Comparison of ENCODE assay signal across 17 mouse cellular contexts in genomic region chr3:108068826-108069225, GRCm38 (mm10). TPM values are rescaled to one million over a fixed set of nuclear protein-coding genes. Genes with fewer than 3 reads are reported as not detected.
DNase-seq lines count a peak whose midpoint lies in the region; ATAC-seq and TF ChIP-seq lines count a peak whose summit lies in the region.
"Had no signal": no experiment of that assay in that cellular context is flagged by ENCODE, and none has a peak within 500 bp of the region (broad histone marks: within the 10 kb centered on the region; RNA-seq: fewer than 3 reads in every experiment).

No protein-coding gene starts in this region.

- no peak overlapping the region for H3K9ac ChIP-seq in kidney, postnatal 0 days (ENCODE audit: low read depth, low read length)
- H3K9ac ChIP-seq in liver, embryonic 15.5 days = no peak overlapping the region
- H3K9ac ChIP-seq: heart, embryonic 15.5 days had no signal

- H3K27me3 ChIP-seq in kidney, postnatal 0 days (ENCODE audit: insufficient read depth, low read length) = no peaks in the 10 kb centered on the region
- H3K27me3 ChIP-seq in liver, embryonic 15.5 days = no peaks in the 10 kb centered on the region
- H3K27me3 ChIP-seq: heart, embryonic 15.5 days had no signal

- DNase-seq in heart, adult 11 months = peak; percentile 80
- DNase-seq in heart, postnatal 10 days = no peak
- DNase-seq in kidney, postnatal 0 days (ENCODE audit: low spot score) = no peak
- no peak for DNase-seq in kidney, adult 11 months
- DNase-seq in frontal cortex, postnatal 14 days (ENCODE audit: low spot score in 2 of 2) = no peak
- no peak for DNase-seq in cerebellum, adult 18-20 months
- DNase-seq: adrenal gland, postnatal 25 days; cerebellum, adult 8-10 months; midbrain, embryonic 14.5 days; spleen, adult 18-20 months; thymus, postnatal 14 days had no signal

- no peak overlapping the region for H3K4me3 ChIP-seq in kidney, postnatal 0 days (replicated peaks; ENCODE audit: low read depth, low read length)
- H3K4me3 ChIP-seq in liver, embryonic 15.5 days (replicated peaks) = no peak overlapping the region

- intact Hi-C loops in heart, postnatal 10 days (cut with DNase I) = loop anchor here (5.0 kb wide), 1 partner anchor 372 kb away; the partner anchor contains the start of gene Ahcyl1

- no peaks in the 10 kb centered on the region for H3K9me3 ChIP-seq in kidney, postnatal 0 days (replicated peaks; ENCODE audit: low read length)
- no peaks in the 10 kb centered on the region for H3K9me3 ChIP-seq in liver, embryonic 15.5 days (replicated peaks)
- H3K9me3 ChIP-seq: heart, embryonic 15.5 days had no signal

- H3K27ac ChIP-seq in kidney, postnatal 0 days = peak overlapping the region; percentile 52; the same call in 1 of the 2 replicates
- H3K27ac ChIP-seq in liver, embryonic 15.5 days (replicated peaks) = peak overlapping the region; percentile 62
- H3K27ac ChIP-seq: heart, embryonic 15.5 days had no signal

- TF ChIP-seq CTCF in kidney, postnatal 0 days (IDR thresholded peaks at IDR 0.05; ENCODE audit: low read depth) = no peak

- WGBS in kidney, postnatal 0 days = 13% methylated on average over 1 of the region's 1 CpGs
- WGBS in liver, embryonic 15.5 days (ENCODE audit: insufficient replicate concordance) = 3% methylated on average over 1 of the region's 1 CpGs

- H3K36me3 ChIP-seq in kidney, postnatal 0 days (ENCODE audit: insufficient read depth, low read length) = 0 out of 2 replicates have a peak, but pooled peaks cover under 1% of the 10 kb centered on the region
- H3K36me3 ChIP-seq in liver, embryonic 15.5 days (replicated peaks) = peaks cover 25% of the 10 kb centered on the region
- H3K36me3 ChIP-seq: heart, embryonic 15.5 days had no signal

- H3K4me2 ChIP-seq in kidney, postnatal 0 days (ENCODE audit: low read length) = no peak overlapping the region
- no peak overlapping the region; the same call in 1 of the 2 replicates for H3K4me2 ChIP-seq in liver, embryonic 15.5 days

- H3K4me1 ChIP-seq in kidney, postnatal 0 days (replicated peaks; ENCODE audit: insufficient read depth, low read length) = no peaks in the 10 kb centered on the region; the same call in 1 of the 2 replicates
- peaks cover 41% of the 10 kb centered on the region for H3K4me1 ChIP-seq in liver, embryonic 15.5 days (replicated peaks)

- ATAC-seq in kidney, postnatal 0 days (replicated peaks; ENCODE audit: low FRiP score, low read depth) = no peak
- ATAC-seq in liver, embryonic 15.5 days (ENCODE audit: insufficient read depth) = no peak
- no peak for ATAC-seq in monocyte, adult 5-6 weeks (replicated peaks; ENCODE audit: insufficient number of reproducible peaks, low FRiP score, low TSS enrichment, poor library complexity, severe bottlenecking)

RNA-seq across cellular contexts. Expression of gene Ampd2, which starts 17.6 kb away (rescaled TPM):
- total RNA-seq in heart, postnatal 10 days (2021) = 10 to 100 TPM; 12.2 to 14.7 TPM
- 35.8 and 38.2 TPM in 2 replicates for polyA plus RNA-seq in kidney, postnatal 0 days (2015; fragmentation: Nextera tagmentation; extraction: Ambion mirVana)
- 63.7 and 76.6 TPM in 2 replicates for polyA plus RNA-seq in liver, embryonic 15.5 days (2015; fragmentation: Nextera tagmentation; extraction: Ambion mirVana)
- total RNA-seq in monocyte, adult 5-6 weeks (2017) = 15.6 to 22.0 TPM (median 18.4 TPM) in 3 replicates

RNA-seq across cellular contexts. Expression of gene Gnat2, which starts 23.8 kb away (rescaled TPM):
- total RNA-seq in heart, postnatal 10 days (2021) = under 1 TPM in 1 of 2 experiments, not detected in 1; 0.38 TPM
- 1.0 and 1.2 TPM in 2 replicates for polyA plus RNA-seq in kidney, postnatal 0 days (2015; fragmentation: Nextera tagmentation; extraction: Ambion mirVana)
- 2.7 and 3.8 TPM in 2 replicates for polyA plus RNA-seq in liver, embryonic 15.5 days (2015; fragmentation: Nextera tagmentation; extraction: Ambion mirVana)
- not detected in 3 replicates for total RNA-seq in monocyte, adult 5-6 weeks (2017)
- total RNA-seq: layer of hippocampus, postnatal 14 days; left cerebral cortex, postnatal 14 days; megakaryocyte, adult 5-6 weeks had no signal

RNA-seq across cellular contexts. Expression of gene Gstm4, which starts 24.1 kb away (rescaled TPM):
- 10 to 100 TPM; 11.1 to 13.3 TPM for total RNA-seq in heart, postnatal 10 days (2021)
- polyA plus RNA-seq in kidney, postnatal 0 days (2015; fragmentation: Nextera tagmentation; extraction: Ambion mirVana) = 21.8 and 22.1 TPM in 2 replicates
- polyA plus RNA-seq in liver, embryonic 15.5 days (2015; fragmentation: Nextera tagmentation; extraction: Ambion mirVana) = 18.5 and 19.1 TPM in 2 replicates
- total RNA-seq in monocyte, adult 5-6 weeks (2017) = 7.4 to 12.4 TPM (median 8.4 TPM) in 3 replicates

RNA-seq across cellular contexts. Expression of gene Gstm1, which starts 51.1 kb away (rescaled TPM):
- 10 to 100 TPM; 61.4 to 76.3 TPM for total RNA-seq in heart, postnatal 10 days (2021)
- 177 and 224 TPM in 2 replicates for polyA plus RNA-seq in kidney, postnatal 0 days (2015; fragmentation: Nextera tagmentation; extraction: Ambion mirVana)
- polyA plus RNA-seq in liver, embryonic 15.5 days (2015; fragmentation: Nextera tagmentation; extraction: Ambion mirVana) = 415 and 453 TPM in 2 replicates
- 43.8 to 75.0 TPM (median 64.1 TPM) in 3 replicates for total RNA-seq in monocyte, adult 5-6 weeks (2017)
